Mouse (Mus musculus) gastrocnemius, adult 18-20 months (tissue): ENCODE results near the gene Pold4. TPM values are rescaled to one million over a fixed set of nuclear protein-coding genes. Genes with fewer than 3 reads are reported as not detected.
A peak's percentile ranks its signal among the peaks of the same experiment; 100 is the strongest.

ENCODE experiments used
- DNase-seq: peaks from one replicate; pipeline ENCODE4 v3.0.0; 2021; ENCODE audit warnings: low spot score
- microRNA-seq: library from miRNA; unstranded; fragments of <30 nt; microRNA quantifications from one replicate; pipeline ENCODE4 v1.2.0, GENCODE M21; 2021
- total RNA-seq, 2 experiments: library from RNA; stranded (reverse); gene quantifications; 2 replicates each; pipeline ENCODE4 v1.2.3; 2021

Gene Pold4
- total RNA-seq, 2 experiments from 2014 or later = 16.3 to 17.8 TPM

- DNase-seq = peak; percentile 63
Measured at GRCm38 (mm10) chr19:4268566-4269361, 37.1 kb downstream of the Pold4 start, which contains the start of gene Ssh3. Gene Ssh3 (minus strand): TSS chr19:4269180.

- DNase-seq = no peak
Measured at GRCm38 (mm10) chr19:4270187-4270586, 38.5 kb downstream of the Pold4 start.

GRCm38 (mm10) chr19:4270972-4271371 is 39.3 kb downstream of the Pold4 start:
- DNase-seq = no peak

GRCm38 (mm10) chr19:4279487-4279886 is 47.8 kb downstream of the Pold4 start:
- no peak for DNase-seq

GRCm38 (mm10) chr19:4280425-4280824 is 48.7 kb downstream of the Pold4 start:
- no peak for DNase-seq

- DNase-seq = peak; percentile 84
Measured at GRCm38 (mm10) chr19:4282898-4283553, 51.3 kb downstream of the Pold4 start, which contains the start of gene Ankrd13d. Gene Ankrd13d (minus strand): TSS chr19:4283137.

Small RNA genes lying within 50 kb of the gene (microRNA-seq; reads per million reads assigned to microRNA genes)
- gene Gm26115 (not detected), gene Mir6985 (1.0 reads per million)

Other genes starting within 250 kb of the Pold4 start
- gene Acy3, start 245.3 kb upstream of the Pold4 start, total RNA-seq = 1 to 10 TPM; 1.3 to 2.0 TPM
- not detected for gene Tbx10, start 239.1 kb upstream of the Pold4 start, total RNA-seq
- 10 to 100 TPM; 23.8 to 30.1 TPM for gene Nudt8, start 231.3 kb upstream of the Pold4 start, total RNA-seq
- gene Gm49405, start 231.3 kb upstream of the Pold4 start, total RNA-seq = under 1 TPM; 0.14 to 0.40 TPM
- under 1 TPM; 0.82 to 1.00 TPM for gene Doc2g, start 228.6 kb upstream of the Pold4 start, total RNA-seq
- gene Ndufv1, start 219.1 kb upstream of the Pold4 start, total RNA-seq = 100 to 1,000 TPM; 423 to 466 TPM
- gene Gstp1, start 193.9 kb upstream of the Pold4 start, total RNA-seq = 100 to 1,000 TPM; 480 to 487 TPM
- 100 to 1,000 TPM; 206 to 226 TPM for gene Gstp2, start 185.9 kb upstream of the Pold4 start, total RNA-seq
- not detected for gene Gstp3, start 172.3 kb upstream of the Pold4 start, total RNA-seq
- gene Cabp2, start 150.3 kb upstream of the Pold4 start, total RNA-seq = not detected
- 10 to 100 TPM; 18.7 to 19.9 TPM for gene Cdk2ap2, start 134.7 kb upstream of the Pold4 start, total RNA-seq
- 1 to 10 TPM; 2.0 to 3.7 TPM for gene Pitpnm1, start 131.9 kb upstream of the Pold4 start, total RNA-seq
- gene Aip, start 106.0 kb upstream of the Pold4 start, total RNA-seq = 10 to 100 TPM; 82.2 to 84.7 TPM
- gene Gpr152, start 92.1 kb upstream of the Pold4 start, total RNA-seq = not detected
- not detected for gene Cabp4, start 87.9 kb upstream of the Pold4 start, total RNA-seq
- 10 to 100 TPM; 11.9 to 13.4 TPM for gene Coro1b, start 83.3 kb upstream of the Pold4 start, total RNA-seq
- gene Ptprcap, start 78.3 kb upstream of the Pold4 start, total RNA-seq = not detected
- 10 to 100 TPM; 24.8 to 25.9 TPM for gene Rps6kb2, start 68.5 kb upstream of the Pold4 start, total RNA-seq
- 10 to 100 TPM; 21.8 to 30.3 TPM for gene Carns1, start 56.4 kb upstream of the Pold4 start, total RNA-seq
- gene Tbc1d10c, start 40.6 kb upstream of the Pold4 start, total RNA-seq = 1 to 10 TPM; 5.5 to 5.9 TPM
- 100 to 1,000 TPM; 200 to 201 TPM for gene Ppp1ca, start 39.8 kb upstream of the Pold4 start, total RNA-seq
- 1 to 10 TPM; 2.6 to 2.8 TPM for gene Rad9a, start 30.2 kb upstream of the Pold4 start, total RNA-seq
- under 1 TPM; 0.34 to 0.47 TPM for gene Clcf1, start 17.7 kb upstream of the Pold4 start, total RNA-seq
- gene AC109138.7, start 17.5 kb upstream of the Pold4 start, total RNA-seq = not detected
- gene Ssh3, start 37.3 kb downstream of the Pold4 start, total RNA-seq = 1 to 10 TPM; 2.8 to 3.4 TPM
- gene Ankrd13d, start 51.2 kb downstream of the Pold4 start, total RNA-seq = under 1 TPM; 0.16 to 0.81 TPM
- gene Grk2, start 74.3 kb downstream of the Pold4 start, total RNA-seq = 10 to 100 TPM; 50.7 to 60.8 TPM
- gene Kdm2a, start 166.4 kb downstream of the Pold4 start, total RNA-seq = 10 to 100 TPM; 33.4 to 36.8 TPM
- gene Rhod, start 207.5 kb downstream of the Pold4 start, total RNA-seq = under 1 TPM; 0.27 to 0.31 TPM
- 1 to 10 TPM; 1.9 to 2.1 TPM for gene Syt12, start 245.5 kb downstream of the Pold4 start, total RNA-seq